Mouse (Mus musculus): ENCODE measurements around the gene Lypd4.

- TF ChIP-seq CTCF (IDR thresholded peaks at IDR 0.05; ENCODE audit: low read depth, low read length) (no peak), POLR2AphosphoS5 (IDR thresholded peaks at IDR 0.05; ENCODE audit: insufficient replicate concordance, low read depth, low read length) (no peak), GATA1 (IDR thresholded peaks at IDR 0.05; ENCODE audit: borderline replicate concordance, low read length) (no peak), TAL1 (conservative IDR thresholded peaks at IDR 0.05; ENCODE audit: low read depth, low read length) (no peak)
These were observed 6.9 kb downstream of the Lypd4 start for GRCm38 (mm10) chr7:24862853-24863252.

Measured in G1E (cell line).